In genomic region chr6:8474316-8474715, GRCm38 (mm10) we compare ENCODE assay signal across 19 mouse cellular contexts. TPM values are rescaled to one million over a fixed set of nuclear protein-coding genes. Genes with fewer than 3 reads are reported as not detected.
DNase-seq lines count a peak whose midpoint lies in the region; ATAC-seq and TF ChIP-seq lines count a peak whose summit lies in the region.
"Had no signal": no experiment of that assay in that cellular context is flagged by ENCODE, and none has a peak within 500 bp of the region (broad histone marks: within the 10 kb centered on the region; RNA-seq: fewer than 3 reads in every experiment).

No protein-coding gene starts in this region.

- H3K79me2 ChIP-seq in MEL (ENCODE audit: control insufficient read depth, insufficient read depth, low read length, poor library complexity) = no peaks in the 10 kb centered on the region

- no peaks in the 10 kb centered on the region for H3K36me3 ChIP-seq in liver, embryonic 12.5 days
- peaks cover 0 to 2% of the 10 kb centered on the region in 2 experiments; a peak in 2 of 4 replicates for H3K36me3 ChIP-seq in MEL (ENCODE audit: control insufficient read depth in 1 of 2, insufficient read depth in 2 of 2, low read length in 2 of 2)
- H3K36me3 ChIP-seq in liver, embryonic 16.5 days (ENCODE audit: control insufficient read depth, insufficient read depth) = no peaks in the 10 kb centered on the region
- H3K36me3 ChIP-seq: embryonic facial prominence, embryonic 12.5 days; hindbrain, embryonic 15.5 days had no signal

- no peak for DNase-seq in liver
- no peak for DNase-seq in MEL (ENCODE audit: low read depth, low spot score)
- no peak for DNase-seq in spleen, adult 18-20 months
- no peak for DNase-seq in thymus, postnatal 25 days
- DNase-seq: adrenal gland, adult 8-10 months; adrenal gland, postnatal 36 days; cerebellum, adult 11 months; cerebellum, adult 9-10 months; cerebellum, postnatal 25 days; forebrain, postnatal 0 days; gastrocnemius, postnatal 14 days; heart, adult 2 months had no signal

- no peak overlapping the region for H3K27ac ChIP-seq in liver, embryonic 12.5 days
- no peak overlapping the region for H3K27ac ChIP-seq in MEL (ENCODE audit: control insufficient read depth, low read depth, low read length)
- peak overlapping the region; percentile 74 for H3K27ac ChIP-seq in brown adipose tissue, adult 24 weeks (replicated peaks; ENCODE audit: low read depth, low read length)
- no peak overlapping the region for H3K27ac ChIP-seq in liver, embryonic 16.5 days (ENCODE audit: low read length)
- H3K27ac ChIP-seq: embryonic facial prominence, embryonic 12.5 days; forebrain, embryonic 13.5 days; hindbrain, embryonic 15.5 days had no signal

- H3K27me3 ChIP-seq in liver, embryonic 12.5 days (replicated peaks) = no peaks in the 10 kb centered on the region
- H3K27me3 ChIP-seq in MEL (ENCODE audit: control insufficient read depth in 1 of 2, insufficient read depth in 2 of 2, low read length in 2 of 2) = no peaks in the 10 kb centered on the region
- H3K27me3 ChIP-seq in liver, embryonic 16.5 days (ENCODE audit: control insufficient read depth, insufficient read depth, low read depth, low read length) = no peaks in the 10 kb centered on the region
- H3K27me3 ChIP-seq: embryonic facial prominence, embryonic 12.5 days; forebrain, embryonic 13.5 days; hindbrain, embryonic 15.5 days had no signal

- no peak overlapping the region for H3K4me3 ChIP-seq in liver, embryonic 12.5 days
- H3K4me3 ChIP-seq in MEL (ENCODE audit: control insufficient read depth in 1 of 2, insufficient read depth in 1 of 2, low read depth in 2 of 2, low read length in 2 of 2) = no peak overlapping the region
- H3K4me3 ChIP-seq in brown adipose tissue, adult 24 weeks (ENCODE audit: insufficient read depth, low read depth, low read length) = no peak overlapping the region
- no peak overlapping the region for H3K4me3 ChIP-seq in liver, embryonic 16.5 days (ENCODE audit: low read depth, low read length)
- H3K4me3 ChIP-seq: embryonic facial prominence, embryonic 12.5 days; forebrain, embryonic 13.5 days; heart, adult 2 months; hindbrain, embryonic 15.5 days had no signal

- no peak for TF ChIP-seq POLR2A in MEL (IDR thresholded peaks at IDR 0.05; ENCODE audit: control insufficient read depth in 1 of 2, insufficient read depth in 1 of 2, low read depth in 1 of 2, low read length in 2 of 2, poor library complexity in 1 of 2)

- TF ChIP-seq CTCF in MEL (IDR thresholded peaks at IDR 0.05 in 2 of 3, conservative IDR thresholded peaks at IDR 0.05 in 1 of 3; ENCODE audit: control insufficient read depth in 1 of 3, insufficient read depth in 1 of 3, low read depth in 2 of 3, low read length in 3 of 3, poor library complexity in 1 of 3, severe bottlenecking in 1 of 3) = no peak

- peaks cover 19% of the 10 kb centered on the region for H3K4me1 ChIP-seq in liver, embryonic 12.5 days
- H3K4me1 ChIP-seq in MEL (ENCODE audit: control insufficient read depth in 1 of 2, insufficient read depth in 2 of 2, low read length in 2 of 2) = peaks cover 5 to 10% of the 10 kb centered on the region in 2 experiments; a peak in 3 of 4 replicates
- peaks cover 18% of the 10 kb centered on the region for H3K4me1 ChIP-seq in brown adipose tissue, adult 24 weeks (ENCODE audit: control insufficient read depth, insufficient read depth, insufficient read length, low read length)
- H3K4me1 ChIP-seq in liver, embryonic 16.5 days (ENCODE audit: control insufficient read depth, low read depth, low read length) = no peaks in the 10 kb centered on the region
- H3K4me1 ChIP-seq: embryonic facial prominence, embryonic 12.5 days; forebrain, embryonic 13.5 days; hindbrain, embryonic 15.5 days had no signal

- H3K4me2 ChIP-seq in liver, embryonic 12.5 days = no peak overlapping the region
- no peak overlapping the region for H3K4me2 ChIP-seq in liver, embryonic 16.5 days (ENCODE audit: low read depth, low read length)
- H3K4me2 ChIP-seq: embryonic facial prominence, embryonic 12.5 days; forebrain, embryonic 13.5 days; heart, embryonic 11.5 days; hindbrain, embryonic 15.5 days had no signal

- H3K9me3 ChIP-seq in liver, embryonic 12.5 days (replicated peaks) = no peaks in the 10 kb centered on the region
- H3K9me3 ChIP-seq in MEL (replicated peaks; ENCODE audit: insufficient read depth, low read length) = no peaks in the 10 kb centered on the region
- H3K9me3 ChIP-seq in liver, embryonic 16.5 days (replicated peaks; ENCODE audit: control insufficient read depth, low read length) = no peaks in the 10 kb centered on the region
- H3K9me3 ChIP-seq: embryonic facial prominence, embryonic 12.5 days; forebrain, embryonic 13.5 days; hindbrain, embryonic 15.5 days had no signal

- H3K9ac ChIP-seq in liver, embryonic 12.5 days = no peak overlapping the region
- H3K9ac ChIP-seq in MEL (ENCODE audit: control insufficient read depth, low read depth, low read length, poor library complexity, severe bottlenecking) = no peak overlapping the region
- H3K9ac ChIP-seq in liver, embryonic 16.5 days (ENCODE audit: low read depth, low read length) = no peak overlapping the region
- H3K9ac ChIP-seq: embryonic facial prominence, embryonic 12.5 days; forebrain, embryonic 13.5 days; forebrain, postnatal 0 days; hindbrain, embryonic 15.5 days had no signal

- 0 out of 4 replicates have a peak, but pooled peaks of 1 of the 2 experiments have one; percentile 20 for TF ChIP-seq EP300 in MEL (IDR thresholded peaks at IDR 0.05; ENCODE audit: low read depth in 1 of 2, low read length in 2 of 2)

- WGBS in liver, embryonic 12.5 days (ENCODE audit: insufficient replicate concordance) = 48% methylated on average over 3 of the region's 3 CpGs
- 40% methylated on average over 3 of the region's 3 CpGs for WGBS in liver, embryonic 16.5 days (ENCODE audit: insufficient replicate concordance)

- ATAC-seq in liver, embryonic 12.5 days = peak; percentile 71
- ATAC-seq in liver, embryonic 16.5 days (ENCODE audit: low read depth) = peak; percentile 48
- ATAC-seq: forebrain, embryonic 13.5 days; forebrain, postnatal 0 days had no signal

- no peak for TF ChIP-seq RAD21 in MEL (IDR thresholded peaks at IDR 0.05; ENCODE audit: low read depth, low read length)

TF ChIP-seq in MEL, 35 proteins besides CTCF, POLR2A, EP300 and RAD21:
- TF ChIP-seq BHLHE40 (IDR thresholded peaks at IDR 0.05; ENCODE audit: borderline replicate concordance, low read depth, low read length) (peak; percentile 15; the same call in 1 of the 2 replicates), ZC3H11A (IDR thresholded peaks at IDR 0.05; ENCODE audit: low read depth, low read length) (no peak), POLR2AphosphoS2 (IDR thresholded peaks at IDR 0.05; ENCODE audit: low read length) (no peak), MYB (IDR thresholded peaks at IDR 0.05; ENCODE audit: low read depth, low read length) (no peak), MXI1 (IDR thresholded peaks at IDR 0.05; ENCODE audit: low read depth, low read length) (peak; percentile 21; the same call in 1 of the 2 replicates), KAT2A (conservative IDR thresholded peaks at IDR 0.05; ENCODE audit: low read depth, low read length) (no peak), MAZ (IDR thresholded peaks at IDR 0.05; ENCODE audit: low read depth, low read length) (no peak), RCOR1 (IDR thresholded peaks at IDR 0.05; ENCODE audit: low read depth, low read length) (no peak), SMC3 (IDR thresholded peaks at IDR 0.05; ENCODE audit: low read depth, low read length) (no peak), CHD1 (IDR thresholded peaks at IDR 0.05; ENCODE audit: low read depth, low read length) (no peak), MAFK (IDR thresholded peaks at IDR 0.05; ENCODE audit: borderline replicate concordance, low read depth, low read length) (no peak), ZMIZ1 (IDR thresholded peaks at IDR 0.05; ENCODE audit: low read depth, low read length) (no peak), TBP (IDR thresholded peaks at IDR 0.05; ENCODE audit: low read depth, low read length) (no peak), NELFE (IDR thresholded peaks at IDR 0.05; ENCODE audit: low read depth, low read length) (no peak)

RNA-seq across cellular contexts. Expression of gene Glcci1, which starts 35.1 kb away (rescaled TPM):
- polyA plus RNA-seq in liver, embryonic 12.5 days (2016; fragmentation: Nextera tagmentation; extraction: Ambion mirVana) = 1.6 and 1.8 TPM in 2 replicates
- 1.8 and 2.1 TPM in 2 replicates for total RNA-seq in MEL (2012; rRNA removed)
- polyA plus RNA-seq in MEL (2012; ENCODE audit: insufficient read depth in 1 of 2, insufficient read length in 2 of 2, low read depth in 1 of 2, low replicate concordance in 2 of 2, missing spikeins in 1 of 2) = 10 to 100 TPM in 1 of 2 experiments, 1 to 10 TPM in 1; 7.9 to 31.1 TPM
- 2.6 and 5.2 TPM in 2 replicates for polyA plus RNA-seq in brown adipose tissue, adult 24 weeks (2012; ENCODE audit: insufficient read depth, insufficient read length, missing spikeins)
- polyA plus RNA-seq in liver, embryonic 16.5 days (2015; fragmentation: Nextera tagmentation; extraction: Ambion mirVana) = 1.0 and 1.2 TPM in 2 replicates
